Mouse (Mus musculus) erythroblast, embryonic 14.5 days (primary cell): ENCODE measurements around the gene Ap3d1. TPM values are rescaled to one million over a fixed set of nuclear protein-coding genes. Genes with fewer than 3 reads are reported as not detected.

Experiments used
- H3K27me3 ChIP-seq: 2 replicates; pipeline ENCODE4 v1.6.1; 2012; ENCODE audit warnings: inconsistent platforms; ENCODE audit not compliant: control insufficient read depth
- H3K36me3 ChIP-seq: 2 replicates; pipeline ENCODE4 v1.6.1; 2012; ENCODE audit warnings: mild to moderate bottlenecking, inconsistent platforms; ENCODE audit not compliant: control insufficient read depth
- H3K4me1 ChIP-seq: 2 replicates; pipeline ENCODE4 v1.6.1; 2012; ENCODE audit warnings: inconsistent platforms; ENCODE audit not compliant: control insufficient read depth
- H3K4me3 ChIP-seq: replicated peaks from 2 replicates; pipeline ENCODE3; 2012; ENCODE audit warnings: moderate library complexity, mild to moderate bottlenecking, inconsistent platforms
- H3K9me3 ChIP-seq: 2 replicates; pipeline ENCODE4 v1.6.1; 2012; ENCODE audit warnings: low read length, inconsistent platforms, mixed read lengths; ENCODE audit not compliant: control insufficient read depth
- GATA1 ChIP-seq: IDR thresholded peaks from 2 replicates; pipeline ENCODE4 v1.6.1; 2012; ENCODE audit warnings: low read length, inconsistent platforms, mixed read lengths
- TAL1 ChIP-seq: IDR thresholded peaks from 3 replicates; pipeline ENCODE4 v1.6.1; 2012; ENCODE audit warnings: low read length, inconsistent platforms, mixed read lengths
- polyA plus RNA-seq: library from polyadenylated mRNA; stranded (reverse); fragments of >175 nt; gene quantifications from 2 replicates; pipeline ENCODE4 v1.2.3, GENCODE M21; 2012

Ap3d1 gene
- polyA plus RNA-seq, 1 experiment = 2.6 TPM

DNA sequence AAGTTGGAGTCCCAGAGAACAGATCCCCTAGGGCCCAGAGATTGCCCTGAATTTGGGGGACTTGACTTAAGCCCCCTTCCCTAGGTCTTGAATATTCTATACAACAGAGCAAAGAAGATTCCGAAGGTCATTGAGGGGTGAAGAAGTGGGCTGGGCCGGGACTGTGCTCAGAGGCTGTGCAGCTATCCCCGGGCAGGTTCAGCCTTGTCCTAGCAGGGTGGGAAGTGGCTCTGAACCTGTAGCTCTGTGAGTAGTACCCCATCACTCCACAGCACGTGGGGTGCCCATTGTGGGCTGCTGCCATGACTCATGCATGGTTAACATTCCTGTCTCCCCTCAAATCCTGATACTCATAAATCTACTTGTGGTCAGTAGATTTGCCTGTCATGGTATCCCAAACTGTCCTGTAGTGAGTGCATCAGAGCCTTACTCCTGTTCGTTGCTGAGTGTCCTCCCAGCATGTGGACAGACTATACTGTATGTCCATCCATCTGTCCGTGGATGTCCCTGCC lies 34.4 kb upstream of the Ap3d1 start:
- peaks cover 100% of the 10 kb centered on the region for H3K36me3 ChIP-seq
- TF ChIP-seq TAL1 = no peak
- TF ChIP-seq GATA1 = no peak
- H3K27me3 ChIP-seq = no peaks in the 10 kb centered on the region
- no peaks in the 10 kb centered on the region for H3K9me3 ChIP-seq
- H3K4me1 ChIP-seq = peaks cover 28% of the 10 kb centered on the region
- no peak overlapping the region for H3K4me3 ChIP-seq

DNA sequence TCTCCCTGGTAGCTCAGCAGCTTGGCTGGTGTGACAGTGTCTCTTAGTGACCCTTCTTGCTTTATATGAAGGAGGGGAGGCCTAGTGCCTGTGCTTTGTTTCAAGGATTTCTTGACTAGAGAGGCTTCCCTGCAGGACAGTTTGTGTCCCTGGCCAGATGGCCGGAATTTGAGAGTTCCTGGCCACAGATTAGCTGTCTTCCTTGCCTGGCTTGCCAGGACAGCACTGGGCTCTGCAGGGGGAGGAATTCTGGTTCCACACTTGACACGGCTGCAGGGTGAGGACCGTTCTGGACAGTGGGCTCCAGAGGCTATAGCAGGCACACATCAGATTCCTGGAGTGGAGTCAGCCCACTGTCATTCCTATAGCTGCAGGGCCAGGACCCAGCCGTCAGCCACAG lies 33.7 kb upstream of the Ap3d1 start:
- no peak overlapping the region for H3K4me3 ChIP-seq
- H3K4me1 ChIP-seq = peaks cover 28% of the 10 kb centered on the region
- H3K36me3 ChIP-seq = peaks cover 100% of the 10 kb centered on the region
- no peaks in the 10 kb centered on the region for H3K27me3 ChIP-seq
- H3K9me3 ChIP-seq = no peaks in the 10 kb centered on the region
- TF ChIP-seq TAL1 = no peak
- no peak for TF ChIP-seq GATA1

DNA sequence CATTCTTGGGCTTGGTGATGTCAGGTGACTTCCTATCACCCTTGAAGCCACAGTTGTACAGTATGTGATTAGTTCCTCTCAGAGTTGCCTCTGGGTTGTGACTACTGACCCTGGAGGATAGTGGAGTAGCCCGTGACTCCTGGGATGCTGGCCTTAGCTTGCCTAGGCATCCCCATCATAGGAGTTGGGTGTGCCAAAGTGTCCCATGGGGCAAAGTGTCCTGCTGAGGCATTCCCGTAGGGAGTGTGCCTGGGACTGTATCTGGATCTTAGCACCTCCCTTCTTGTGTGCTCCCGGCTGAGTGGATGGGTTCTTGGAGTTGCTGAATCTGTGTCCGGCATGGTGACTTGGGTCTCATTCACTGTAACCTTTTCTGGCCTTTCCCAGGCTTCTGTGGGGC lies 32.9 kb upstream of the Ap3d1 start:
- TF ChIP-seq GATA1 (no peak), TAL1 (no peak)
- Histone ChIP-seq H3K9me3 (no peaks in the 10 kb centered on the region), H3K4me3 (no peak overlapping the region), H3K4me1 (peaks cover 33% of the 10 kb centered on the region), H3K36me3 (peaks cover 100% of the 10 kb centered on the region), H3K27me3 (no peaks in the 10 kb centered on the region)

DNA sequence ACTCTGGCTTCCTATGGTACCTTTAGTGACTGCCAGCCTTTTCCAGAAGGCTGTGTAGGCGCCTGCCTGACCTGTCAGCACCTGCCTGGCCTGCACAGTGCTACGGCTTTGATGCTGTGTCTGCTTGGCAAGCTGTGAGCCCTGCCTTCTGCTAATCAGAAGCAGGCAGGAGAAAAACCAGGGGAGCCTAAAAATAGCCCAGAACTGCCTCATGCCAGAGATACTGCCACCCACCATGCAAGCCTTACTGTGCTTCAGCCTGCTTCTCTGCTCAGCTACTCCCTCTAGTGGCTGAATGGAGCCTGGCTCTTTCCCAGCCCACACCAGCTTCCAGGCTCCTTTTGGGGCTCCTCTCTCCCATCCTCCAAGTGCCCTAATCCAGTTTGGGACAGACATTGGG lies 32.5 kb upstream of the Ap3d1 start:
- H3K4me1 ChIP-seq = peaks cover 37% of the 10 kb centered on the region
- TF ChIP-seq GATA1 (no peak), TAL1 (no peak)
- H3K27me3 ChIP-seq = no peaks in the 10 kb centered on the region
- H3K4me3 ChIP-seq = no peak overlapping the region
- no peaks in the 10 kb centered on the region for H3K9me3 ChIP-seq
- peaks cover 100% of the 10 kb centered on the region for H3K36me3 ChIP-seq

DNA sequence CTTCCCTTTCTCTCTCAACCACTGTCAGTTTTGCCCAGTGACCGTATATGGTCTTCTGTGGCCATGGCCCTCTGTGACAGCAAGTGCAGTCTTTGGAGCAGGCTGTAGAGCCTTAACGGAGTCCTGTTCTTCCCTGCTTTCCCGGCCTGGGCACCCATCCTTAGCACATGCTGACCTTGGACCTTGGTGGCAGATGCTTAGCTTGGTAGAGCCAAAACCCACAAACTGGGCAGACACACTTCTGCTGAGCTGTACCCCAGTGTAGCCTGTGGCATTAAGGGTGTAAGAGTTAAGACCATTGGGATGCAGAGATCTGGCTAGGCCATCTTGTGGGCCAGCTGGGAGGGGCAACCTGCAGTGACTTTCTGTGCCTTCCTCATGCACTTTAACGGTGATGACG lies 31.8 kb upstream of the Ap3d1 start:
- Histone ChIP-seq H3K4me1 (peaks cover 40% of the 10 kb centered on the region), H3K36me3 (peaks cover 100% of the 10 kb centered on the region), H3K4me3 (no peak overlapping the region), H3K9me3 (no peaks in the 10 kb centered on the region), H3K27me3 (no peaks in the 10 kb centered on the region)
- TF ChIP-seq TAL1 (no peak), GATA1 (no peak)

DNA sequence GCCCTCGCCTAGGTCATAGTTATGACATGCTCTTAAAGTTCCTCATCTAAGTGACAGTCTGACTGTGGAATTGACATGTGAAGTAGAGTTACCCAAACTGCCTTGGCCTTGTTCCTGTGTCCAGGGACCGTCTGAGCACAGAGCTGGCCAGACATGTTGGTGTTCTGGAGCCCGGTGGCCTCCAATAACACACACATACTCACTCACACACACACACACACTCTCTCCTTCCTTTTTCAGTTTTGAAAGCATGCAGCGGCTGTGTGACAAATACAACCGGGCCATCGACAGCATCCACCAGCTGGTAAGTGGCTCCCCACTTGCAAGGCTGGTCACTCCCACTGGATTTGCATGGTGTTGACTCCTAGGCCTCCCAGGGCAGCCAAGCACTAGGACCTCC lies 26.3 kb upstream of the Ap3d1 start:
- no peaks in the 10 kb centered on the region for H3K9me3 ChIP-seq
- no peaks in the 10 kb centered on the region for H3K27me3 ChIP-seq
- peaks cover 37% of the 10 kb centered on the region for H3K4me1 ChIP-seq
- no peak overlapping the region for H3K4me3 ChIP-seq
- peaks cover 98% of the 10 kb centered on the region for H3K36me3 ChIP-seq
- TF ChIP-seq GATA1 = no peak
- TF ChIP-seq TAL1 = no peak

DNA sequence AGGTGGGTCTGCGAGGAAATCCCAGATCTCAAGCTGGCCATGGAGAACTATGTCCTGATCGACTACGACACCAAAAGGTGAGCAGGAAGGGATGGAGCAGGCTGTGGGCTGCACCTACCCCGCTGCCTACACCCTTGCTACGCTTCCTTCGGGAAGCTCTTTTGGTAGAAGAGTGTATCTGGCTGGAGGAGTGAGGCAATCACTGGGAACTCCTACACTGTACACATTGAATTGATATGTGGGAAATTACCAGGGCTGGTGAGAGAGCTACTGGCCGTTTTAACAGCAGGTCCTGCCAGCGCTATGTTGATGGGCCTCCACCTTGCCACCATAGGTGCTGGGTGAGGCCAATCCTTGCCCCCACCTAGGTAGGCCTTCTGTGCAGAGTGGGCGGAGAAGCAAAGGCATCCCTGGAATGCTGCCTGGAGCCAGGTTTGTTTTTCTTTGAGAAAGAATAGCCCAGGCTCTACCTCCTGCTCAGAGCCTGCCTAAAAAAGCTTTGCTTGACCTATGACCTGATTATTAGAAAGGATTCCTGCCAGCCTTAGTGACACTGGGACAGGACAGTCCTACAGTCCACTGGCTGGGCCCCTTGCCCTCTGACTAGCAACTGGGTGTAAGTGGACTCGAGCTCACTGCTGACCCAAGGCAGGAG lies 24.2 kb upstream of the Ap3d1 start:
- no peak overlapping the region for H3K4me3 ChIP-seq
- no peaks in the 10 kb centered on the region for H3K9me3 ChIP-seq
- TF ChIP-seq GATA1 (no peak), TAL1 (no peak)
- H3K36me3 ChIP-seq = peaks cover 92% of the 10 kb centered on the region
- no peaks in the 10 kb centered on the region for H3K27me3 ChIP-seq
- peaks cover 38% of the 10 kb centered on the region for H3K4me1 ChIP-seq

DNA sequence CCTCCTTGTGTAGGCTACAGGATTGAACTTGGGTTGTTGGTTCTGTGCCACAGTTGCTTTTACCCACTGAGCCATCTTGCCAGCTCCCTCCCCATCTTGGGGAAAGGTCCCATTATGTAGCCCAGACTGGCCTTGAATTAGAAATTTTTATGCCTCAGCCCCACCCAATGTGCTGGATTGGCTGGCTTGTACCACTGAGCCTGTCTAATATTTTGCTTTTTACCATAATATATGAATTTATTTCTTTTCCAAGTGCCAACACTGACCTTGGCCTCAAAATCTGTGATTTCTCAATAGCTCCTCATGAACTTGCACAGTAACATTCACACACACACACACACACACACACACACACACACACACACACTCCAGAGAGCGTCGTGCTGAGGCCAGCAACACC lies 23.7 kb upstream of the Ap3d1 start:
- TF ChIP-seq GATA1 (no peak), TAL1 (no peak)
- H3K4me1 ChIP-seq = peaks cover 43% of the 10 kb centered on the region
- no peaks in the 10 kb centered on the region for H3K27me3 ChIP-seq
- H3K36me3 ChIP-seq = peaks cover 91% of the 10 kb centered on the region
- no peaks in the 10 kb centered on the region for H3K9me3 ChIP-seq
- no peak overlapping the region for H3K4me3 ChIP-seq

DNA sequence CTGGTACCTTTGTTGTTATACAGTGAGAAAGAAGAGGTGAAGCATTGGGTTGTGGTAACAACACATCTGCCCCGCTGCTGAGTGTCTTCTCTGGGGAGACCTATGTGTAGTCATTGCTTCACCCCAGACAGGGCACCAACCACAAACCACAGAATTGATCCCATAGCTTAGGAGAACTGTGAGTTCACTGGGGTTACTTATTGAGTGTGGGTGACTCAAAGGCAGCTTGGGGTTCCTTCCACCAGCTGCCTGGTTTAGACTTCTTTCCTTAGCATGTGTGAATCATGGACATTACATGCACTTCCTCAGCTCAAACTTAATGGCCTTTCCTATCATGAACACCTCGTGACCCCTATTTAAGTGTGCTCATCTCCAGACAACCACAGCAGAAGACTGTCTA lies 21.4 kb upstream of the Ap3d1 start:
- Histone ChIP-seq H3K9me3 (no peaks in the 10 kb centered on the region), H3K27me3 (no peaks in the 10 kb centered on the region), H3K4me1 (peaks cover 51% of the 10 kb centered on the region), H3K4me3 (no peak overlapping the region), H3K36me3 (peaks cover 87% of the 10 kb centered on the region)
- TF ChIP-seq GATA1 (no peak), TAL1 (no peak)

DNA sequence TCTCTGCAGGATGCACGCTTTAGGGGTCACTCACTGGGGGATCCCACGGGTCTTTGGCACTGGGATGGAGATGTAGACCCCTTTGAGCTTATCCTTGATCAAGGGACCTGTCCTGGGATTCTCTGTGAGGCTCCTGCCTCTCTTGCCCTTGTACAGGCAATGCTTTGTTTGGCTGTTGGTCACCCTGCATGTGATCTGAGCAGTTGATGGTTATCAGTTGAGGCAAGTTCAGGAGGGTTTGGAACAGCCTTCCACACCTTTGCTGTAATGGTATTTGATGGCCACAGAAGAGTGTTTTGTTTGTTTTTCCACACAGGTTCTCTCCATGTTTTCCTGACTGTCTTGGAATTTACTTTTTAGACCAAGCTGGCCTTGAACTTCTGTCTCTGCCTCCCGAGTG lies 19.8 kb upstream of the Ap3d1 start:
- Histone ChIP-seq H3K4me1 (peaks cover 68% of the 10 kb centered on the region), H3K9me3 (no peaks in the 10 kb centered on the region), H3K36me3 (peaks cover 88% of the 10 kb centered on the region), H3K27me3 (no peaks in the 10 kb centered on the region), H3K4me3 (no peak overlapping the region)
- TF ChIP-seq GATA1 (no peak), TAL1 (no peak)
